Mouse (Mus musculus) megakaryocyte, embryonic 14.5 days (primary cell): ENCODE results near the gene Hdac4.

ENCODE experiments used
- FLI1 ChIP-seq: IDR thresholded peaks from 2 replicates; pipeline ENCODE4 v1.6.1; 2012; ENCODE audit warnings: low read length, inconsistent platforms, mixed read lengths
- GATA1 ChIP-seq: IDR thresholded peaks from 3 replicates; pipeline ENCODE4 v1.6.1; 2012; ENCODE audit warnings: mixed read lengths, low read length, inconsistent platforms, borderline replicate concordance

GRCm38 (mm10) chr1:92057068-92057467 is 138.4 kb downstream of the Hdac4 start:
- TF ChIP-seq GATA1 = no peak
- no peak for TF ChIP-seq FLI1
